Mouse (Mus musculus): Measurements from ENCODE around the gene Lix1.

Gene Lix1

GRCm38 (mm10) chr17:17499278-17499677 lies 96.8 kb downstream of the Lix1 start:
- no peak for DNase-seq

GRCm38 (mm10) chr17:17506677-17507076 lies 104.2 kb downstream of the Lix1 start:
- no peak for DNase-seq
